Mouse (Mus musculus) liver, embryonic 12.5 days (tissue): ENCODE results near the gene Crtc3. TPM values are rescaled to one million over a fixed set of nuclear protein-coding genes. Genes with fewer than 3 reads are reported as not detected.

Experiments
- ATAC-seq: fragments of 200-750 bp; cut with Nextera tagmentation; 2 replicates; pipeline ENCODE4 v1.8.0; 2017; ENCODE audit warnings: moderate number of reproducible peaks, mild to moderate bottlenecking, moderate library complexity
- H3K27ac ChIP-seq: fragments of 300-500 bp; sonication (generic); 2 replicates; pipeline ENCODE4 v1.5.1; 2016; ENCODE audit warnings: mild to moderate bottlenecking
- H3K27me3 ChIP-seq: fragments of 300-500 bp; sonication (generic); replicated peaks from 2 replicates; pipeline ENCODE4 v1.6.1; 2016; ENCODE audit warnings: mild to moderate bottlenecking, moderate library complexity
- H3K36me3 ChIP-seq: fragments of 300-500 bp; sonication (generic); 2 replicates; pipeline ENCODE4 v1.6.1; 2016; ENCODE audit warnings: mild to moderate bottlenecking, moderate library complexity
- H3K4me1 ChIP-seq: fragments of 300-500 bp; sonication (generic); 2 replicates; pipeline ENCODE4 v1.6.1; 2016
- H3K4me2 ChIP-seq: fragments of 300-500 bp; sonication (generic); 2 replicates; pipeline ENCODE4 v1.6.1; 2016; ENCODE audit warnings: mild to moderate bottlenecking, moderate library complexity
- H3K4me3 ChIP-seq: fragments of 300-500 bp; sonication (generic); 2 replicates; pipeline ENCODE4 v1.5.1; 2016; ENCODE audit warnings: mild to moderate bottlenecking, moderate library complexity
- H3K9ac ChIP-seq: fragments of 300-500 bp; sonication (generic); 2 replicates; pipeline ENCODE4 v1.6.1; 2016; ENCODE audit warnings: mild to moderate bottlenecking, moderate library complexity
- H3K9me3 ChIP-seq: fragments of 300-500 bp; sonication (generic); replicated peaks from 2 replicates; pipeline ENCODE4 v1.6.1; 2016; ENCODE audit warnings: mild to moderate bottlenecking, moderate library complexity
- WGBS: fragments of 180-500 bp; shearing (Covaris S2); methylation state at CpG from one replicate; pipeline ENCODE4 v1.1.7; 2016; ENCODE audit not compliant: insufficient replicate concordance; 5-methylcytosine and 5-hydroxymethylcytosine counted together
- polyA plus RNA-seq: library from polyadenylated mRNA; unstranded; fragments of >200 nt; fragmentation: Nextera tagmentation; extraction: Ambion mirVana; gene quantifications from 2 replicates; pipeline ENCODE4 v1.2.1, GENCODE M21; 2016

Gene Crtc3
- polyA plus RNA-seq, 1 experiment from 2014 or later: 7.1 TPM

DNA sequence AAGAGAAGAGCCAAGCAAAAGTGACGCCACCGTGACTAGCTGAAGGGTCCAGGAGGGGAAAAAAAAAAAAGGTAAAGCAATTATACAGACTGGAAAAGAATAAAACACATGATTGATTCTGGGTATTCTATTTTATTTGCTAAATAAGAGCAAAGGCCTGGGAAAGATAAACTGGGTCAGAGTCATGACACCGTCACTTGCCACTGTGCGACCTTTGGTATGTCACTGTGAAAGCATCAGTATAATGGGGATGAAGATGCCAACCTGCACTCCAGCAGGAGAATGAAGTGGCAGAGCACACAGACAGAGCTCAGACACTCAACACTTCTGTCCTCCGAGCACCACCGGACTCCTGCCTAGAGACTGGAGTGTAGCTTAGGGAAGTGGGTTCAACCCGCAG, 34.7 kb downstream of the Crtc3 start:
- Histone ChIP-seq H3K4me1 (peaks cover 64% of the 10 kb centered on the region), H3K4me2 (no peak overlapping the region), H3K4me3 (no peak overlapping the region), H3K27me3 (no peaks in the 10 kb centered on the region), H3K9ac (no peak overlapping the region), H3K36me3 (no peaks in the 10 kb centered on the region), H3K9me3 (no peaks in the 10 kb centered on the region), H3K27ac (no peak overlapping the region)
- ATAC-seq: no peak
- WGBS: 82% methylated on average over 7 of the region's 7 CpGs

- 77% methylated on average over 10 of the region's 10 CpGs for WGBS
- no peak for ATAC-seq
- Histone ChIP-seq H3K9ac (no peak overlapping the region), H3K4me3 (no peak overlapping the region), H3K27ac (no peak overlapping the region), H3K4me1 (peaks cover 64% of the 10 kb centered on the region), H3K4me2 (no peak overlapping the region), H3K36me3 (no peaks in the 10 kb centered on the region), H3K27me3 (no peaks in the 10 kb centered on the region), H3K9me3 (no peaks in the 10 kb centered on the region)
Observed at GRCm38 (mm10) chr7:80653077-80653476, 35.6 kb downstream of the Crtc3 start.

- ATAC-seq: no peak
- H3K36me3 ChIP-seq: no peaks in the 10 kb centered on the region
Observed at GRCm38 (mm10) chr7:80652289-80652688, 36.4 kb downstream of the Crtc3 start.

DNA sequence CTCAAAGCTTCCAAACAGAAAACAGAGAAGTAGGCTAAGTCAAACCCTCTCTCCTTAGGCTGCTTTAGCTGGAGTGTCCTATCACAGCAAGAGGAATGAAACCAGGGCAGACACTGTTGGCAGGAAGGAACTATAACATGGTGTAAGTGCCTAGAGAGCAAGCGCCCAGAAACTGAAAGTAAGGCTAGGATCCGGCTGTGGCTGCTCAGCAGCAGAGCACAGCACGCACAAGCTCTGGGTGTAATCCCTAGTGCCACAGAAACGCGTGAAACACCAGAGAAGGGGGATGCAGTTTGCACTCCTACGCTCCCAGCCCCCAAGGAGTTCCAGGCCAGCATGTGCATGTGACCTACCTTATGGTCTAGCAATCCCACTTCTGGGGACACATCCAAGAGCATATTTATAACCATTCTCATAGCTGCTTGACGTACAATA, 41.2 kb downstream of the Crtc3 start:
- H3K4me3 ChIP-seq: no peak overlapping the region
- H3K27me3 ChIP-seq: no peaks in the 10 kb centered on the region
- peak overlapping the region; percentile 44; the same call in 1 of the 2 replicates for H3K9ac ChIP-seq
- ATAC-seq: no peak
- H3K4me1 ChIP-seq: peaks cover 65% of the 10 kb centered on the region
- no peaks in the 10 kb centered on the region for H3K36me3 ChIP-seq
- peak overlapping the region; percentile 47 for H3K4me2 ChIP-seq
- peak overlapping the region; percentile 46 for H3K27ac ChIP-seq
- H3K9me3 ChIP-seq: no peaks in the 10 kb centered on the region
- WGBS: 55% methylated on average over 7 of the region's 7 CpGs

More at GRCm38 (mm10) chr7:80652289-80652688, 36.4 kb downstream of the Crtc3 start:
- 57% methylated on average over 5 of the region's 5 CpGs for WGBS
- H3K27me3 ChIP-seq: no peaks in the 10 kb centered on the region
- peaks cover 66% of the 10 kb centered on the region for H3K4me1 ChIP-seq
- H3K4me2 ChIP-seq: no peak overlapping the region
- H3K4me3 ChIP-seq: no peak overlapping the region
- no peaks in the 10 kb centered on the region for H3K9me3 ChIP-seq
- H3K9ac ChIP-seq: no peak overlapping the region
- H3K27ac ChIP-seq: peak overlapping the region; percentile 59; the same call in 1 of the 2 replicates

GRCm38 (mm10) chr7:80646093-80647025, 42.3 kb downstream of the Crtc3 start:
- H3K9ac ChIP-seq: no peak overlapping the region
- H3K4me2 ChIP-seq: no peak overlapping the region
- no peak overlapping the region for H3K4me3 ChIP-seq
- H3K27me3 ChIP-seq: no peaks in the 10 kb centered on the region
- no peaks in the 10 kb centered on the region for H3K36me3 ChIP-seq
- 37% methylated on average over 10 of the region's 10 CpGs for WGBS
- H3K27ac ChIP-seq: peak overlapping the region; percentile 32; the same call in 1 of the 2 replicates
- H3K4me1 ChIP-seq: peaks cover 68% of the 10 kb centered on the region
- H3K9me3 ChIP-seq: no peaks in the 10 kb centered on the region
- peak; percentile 75 for ATAC-seq

DNA sequence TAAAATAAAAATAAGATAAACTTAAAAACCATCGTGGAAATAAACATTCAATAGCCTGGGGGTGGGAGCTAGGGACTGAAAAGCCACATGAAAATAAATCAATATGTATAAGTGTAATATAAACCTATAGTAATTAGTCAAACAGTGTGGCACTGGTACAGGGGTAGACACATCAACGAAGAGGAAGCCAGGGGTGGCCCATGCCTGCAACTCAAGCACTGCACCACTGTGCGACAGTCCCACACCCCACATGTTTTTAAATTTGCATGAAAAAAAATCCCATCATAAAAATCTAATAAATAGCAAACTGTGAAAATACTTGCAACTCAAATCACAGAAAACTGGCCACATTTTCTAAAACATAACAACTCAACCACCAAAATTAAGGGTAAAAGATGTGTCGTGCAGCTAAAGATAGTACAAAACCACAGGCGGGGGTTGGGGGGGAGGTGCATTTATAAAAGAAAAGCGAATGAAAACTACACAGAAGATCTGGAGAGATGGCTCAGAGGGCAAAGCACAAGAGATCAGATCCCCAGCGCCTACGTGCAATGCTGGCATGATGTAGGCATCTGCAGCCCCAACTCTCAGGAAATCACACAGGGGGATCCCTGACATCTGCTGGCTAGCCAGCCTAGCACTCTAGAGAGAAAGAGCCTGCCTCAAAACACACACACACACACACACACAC, 45.6 kb downstream of the Crtc3 start:
- Histone ChIP-seq H3K36me3 (no peaks in the 10 kb centered on the region), H3K4me1 (peaks cover 72% of the 10 kb centered on the region), H3K27ac (no peak overlapping the region), H3K4me2 (no peak overlapping the region), H3K9me3 (no peaks in the 10 kb centered on the region), H3K4me3 (no peak overlapping the region), H3K27me3 (no peaks in the 10 kb centered on the region), H3K9ac (no peak overlapping the region)
- no peak for ATAC-seq
- 28% methylated on average over 8 of the region's 8 CpGs for WGBS

DNA sequence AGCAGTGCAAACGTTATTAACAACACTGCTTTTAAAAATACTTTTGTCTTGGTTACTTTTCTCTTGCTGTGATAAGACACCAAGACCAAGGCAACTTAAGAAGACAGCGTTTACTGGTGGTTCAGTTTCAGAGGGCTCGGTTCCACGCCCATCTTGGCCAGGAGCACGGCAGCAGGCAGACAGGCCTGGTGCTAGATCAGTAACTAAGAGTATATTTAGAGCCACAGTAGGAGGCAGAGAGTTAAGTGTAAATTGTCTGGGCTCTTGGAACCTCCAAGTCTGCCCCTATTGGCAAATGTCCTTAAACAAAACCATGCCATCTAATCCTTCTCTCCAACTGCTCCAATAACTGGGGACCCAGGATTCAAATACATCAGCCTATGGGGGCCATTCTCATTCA, 46.1 kb downstream of the Crtc3 start:
- Histone ChIP-seq H3K4me3 (no peak overlapping the region), H3K9me3 (no peaks in the 10 kb centered on the region), H3K4me1 (peaks cover 72% of the 10 kb centered on the region), H3K36me3 (no peaks in the 10 kb centered on the region), H3K9ac (no peak overlapping the region), H3K4me2 (no peak overlapping the region), H3K27me3 (no peaks in the 10 kb centered on the region), H3K27ac (no peak overlapping the region)
- no peak for ATAC-seq
- WGBS: 23% methylated on average over 5 of the region's 5 CpGs

DNA sequence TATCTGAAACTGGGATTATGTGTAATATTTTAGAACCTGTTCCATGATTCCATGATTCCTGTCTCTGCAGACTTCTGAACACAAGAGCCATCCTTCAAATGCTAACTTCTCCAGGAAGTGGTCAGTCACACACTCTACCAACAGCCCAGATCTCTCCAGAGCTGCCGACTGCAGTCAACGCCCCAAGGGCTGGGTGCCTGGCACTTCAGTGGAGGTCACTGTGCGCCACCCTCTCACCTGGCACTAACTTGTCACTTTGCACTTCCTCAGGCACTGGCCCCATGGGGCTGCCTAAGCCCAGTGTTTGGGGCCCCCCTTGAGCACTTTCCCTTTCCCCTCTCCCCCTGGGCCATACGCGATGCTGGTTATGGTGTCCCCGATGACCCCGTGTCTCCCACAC, 46.8 kb downstream of the Crtc3 start:
- ATAC-seq: no peak
- no peaks in the 10 kb centered on the region for H3K9me3 ChIP-seq
- 0 out of 2 replicates have a peak overlapping the region, but pooled peaks have one; percentile 38 for H3K27ac ChIP-seq
- H3K36me3 ChIP-seq: no peaks in the 10 kb centered on the region
- no peak overlapping the region for H3K9ac ChIP-seq
- peaks cover 72% of the 10 kb centered on the region for H3K4me1 ChIP-seq
- H3K4me2 ChIP-seq: no peak overlapping the region
- H3K27me3 ChIP-seq: no peaks in the 10 kb centered on the region
- 48% methylated on average over 7 of the region's 7 CpGs for WGBS
- no peak overlapping the region for H3K4me3 ChIP-seq

DNA sequence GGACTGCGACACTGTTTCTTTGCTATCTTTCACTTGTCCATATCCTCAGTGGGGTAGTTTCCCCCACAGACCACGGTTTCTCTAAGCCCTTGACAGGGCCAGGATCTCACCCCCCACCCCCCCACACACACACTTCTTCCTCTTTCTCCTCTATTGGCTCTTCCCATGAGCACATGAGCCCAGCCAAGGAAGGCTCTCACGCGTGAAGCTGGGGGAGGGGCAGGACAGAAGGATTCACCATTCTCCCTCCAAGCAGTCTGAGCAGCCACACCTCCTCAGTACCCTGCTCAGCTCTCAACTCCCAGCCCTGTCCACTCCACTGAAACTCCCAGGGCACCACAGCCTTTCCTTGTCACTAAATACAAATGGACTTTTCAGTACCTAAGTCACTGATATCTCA, 47.2 kb downstream of the Crtc3 start:
- peak overlapping the region; percentile 38 for H3K27ac ChIP-seq
- H3K9me3 ChIP-seq: no peaks in the 10 kb centered on the region
- peak; percentile 38; the same call in 1 of the 2 replicates for ATAC-seq
- no peak overlapping the region for H3K4me3 ChIP-seq
- H3K9ac ChIP-seq: no peak overlapping the region
- 0 out of 2 replicates have a peak overlapping the region, but pooled peaks have one; percentile 6 for H3K4me2 ChIP-seq
- H3K36me3 ChIP-seq: no peaks in the 10 kb centered on the region
- 11% methylated on average over 4 of the region's 4 CpGs for WGBS
- H3K4me1 ChIP-seq: peaks cover 72% of the 10 kb centered on the region
- H3K27me3 ChIP-seq: no peaks in the 10 kb centered on the region

GRCm38 (mm10) chr7:80639981-80640380, 48.7 kb downstream of the Crtc3 start:
- H3K36me3 ChIP-seq: no peaks in the 10 kb centered on the region
- H3K4me1 ChIP-seq: peaks cover 74% of the 10 kb centered on the region
- no peak for ATAC-seq
- H3K9me3 ChIP-seq: no peaks in the 10 kb centered on the region
- H3K27ac ChIP-seq: no peak overlapping the region
- H3K27me3 ChIP-seq: no peaks in the 10 kb centered on the region
- H3K4me2 ChIP-seq: no peak overlapping the region
- no peak overlapping the region for H3K9ac ChIP-seq
- no peak overlapping the region for H3K4me3 ChIP-seq
- 74% methylated on average over 3 of the region's 3 CpGs for WGBS

DNA sequence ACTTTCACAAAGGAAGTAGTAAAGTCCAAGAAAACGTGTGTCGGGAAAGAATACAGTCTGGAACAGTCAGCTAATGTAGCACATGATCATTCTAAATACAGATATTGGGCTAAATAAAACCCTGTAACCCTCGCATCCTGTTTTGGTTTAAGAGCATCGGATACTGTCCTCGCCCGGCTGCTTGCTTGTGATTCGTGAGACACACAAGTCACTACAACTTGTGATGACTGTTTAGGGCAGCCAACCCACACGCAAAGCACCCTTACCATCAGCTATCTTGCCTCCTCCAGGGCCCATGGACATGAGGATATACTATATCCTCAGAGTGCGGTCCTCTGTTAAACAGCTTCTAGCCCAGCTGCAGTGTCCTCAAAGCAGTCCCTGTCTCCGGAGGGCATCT, 50.2 kb downstream of the Crtc3 start:
- peaks cover 78% of the 10 kb centered on the region for H3K4me1 ChIP-seq
- no peaks in the 10 kb centered on the region for H3K9me3 ChIP-seq
- H3K36me3 ChIP-seq: no peaks in the 10 kb centered on the region
- WGBS: 74% methylated on average over 10 of the region's 10 CpGs
- H3K27me3 ChIP-seq: no peaks in the 10 kb centered on the region
- H3K4me2 ChIP-seq: no peak overlapping the region
- no peak overlapping the region for H3K9ac ChIP-seq
- no peak for ATAC-seq
- no peak overlapping the region for H3K4me3 ChIP-seq
- no peak overlapping the region for H3K27ac ChIP-seq
